Mouse (Mus musculus) thymus, adult 2 months (tissue): ENCODE data around the gene Apex1. TPM values are rescaled to one million over a fixed set of nuclear protein-coding genes. Genes with fewer than 3 reads are reported as not detected.

Source experiments
- DNase-seq: peaks from one replicate; pipeline ENCODE4 v3.0.0; 2021
- H3K27ac ChIP-seq: fragments of 200-500 bp; 2 replicates; pipeline ENCODE4 v1.5.1; 2012; ENCODE audit warnings: low read length, control low read depth; ENCODE audit not compliant: control insufficient read depth, insufficient read depth
- H3K27me3 ChIP-seq: fragments of 200-500 bp; 2 replicates; pipeline ENCODE4 v1.6.1; 2012; ENCODE audit warnings: mild to moderate bottlenecking, low read length, moderate library complexity, mixed read lengths; ENCODE audit not compliant: control insufficient read depth, insufficient read depth
- H3K36me3 ChIP-seq: fragments of 200-500 bp; 2 replicates; pipeline ENCODE4 v1.6.1; 2012; ENCODE audit warnings: mild to moderate bottlenecking, low read length, moderate library complexity; ENCODE audit not compliant: control insufficient read depth, insufficient read depth
- H3K4me1 ChIP-seq: fragments of 200-500 bp; replicated peaks from 2 replicates; pipeline ENCODE4 v1.6.1; 2012; ENCODE audit warnings: low read length; ENCODE audit not compliant: control insufficient read depth, insufficient read depth
- H3K4me3 ChIP-seq: fragments of 200-500 bp; 2 replicates; pipeline ENCODE4 v1.5.1; 2012; ENCODE audit warnings: mild to moderate bottlenecking, low read length, control low read depth, moderate library complexity; ENCODE audit not compliant: control insufficient read depth, insufficient read depth
- CTCF ChIP-seq: fragments of 200-500 bp; IDR thresholded peaks from 2 replicates; pipeline ENCODE4 v1.5.1; 2012; ENCODE audit warnings: mild to moderate bottlenecking, control low read depth, low read length, moderate library complexity, borderline replicate concordance; ENCODE audit not compliant: control insufficient read depth, poor library complexity, insufficient read depth; ENCODE audit errors: extremely low read depth
- POLR2A ChIP-seq: fragments of 200-500 bp; IDR thresholded peaks from 2 replicates; pipeline ENCODE4 v1.6.1; 2012; ENCODE audit warnings: mild to moderate bottlenecking, low read length, control low read depth, moderate library complexity; ENCODE audit not compliant: control insufficient read depth, poor library complexity, insufficient read depth; ENCODE audit errors: extremely low read depth
- WGBS: fragments of 180-500 bp; shearing (Covaris S2); methylation state at CpG from one replicate; pipeline ENCODE4 v1.1.7; 2018; 5-methylcytosine and 5-hydroxymethylcytosine counted together
- polyA plus RNA-seq: library from polyadenylated mRNA; depleted of rRNA; stranded (reverse); fragments of >200 nt; gene quantifications from 2 replicates; pipeline ENCODE4 v1.2.3, GENCODE M21; 2012; rRNA removed

The Apex1 gene
- 44.5 and 54.1 TPM in 2 replicates for polyA plus RNA-seq

DNA sequence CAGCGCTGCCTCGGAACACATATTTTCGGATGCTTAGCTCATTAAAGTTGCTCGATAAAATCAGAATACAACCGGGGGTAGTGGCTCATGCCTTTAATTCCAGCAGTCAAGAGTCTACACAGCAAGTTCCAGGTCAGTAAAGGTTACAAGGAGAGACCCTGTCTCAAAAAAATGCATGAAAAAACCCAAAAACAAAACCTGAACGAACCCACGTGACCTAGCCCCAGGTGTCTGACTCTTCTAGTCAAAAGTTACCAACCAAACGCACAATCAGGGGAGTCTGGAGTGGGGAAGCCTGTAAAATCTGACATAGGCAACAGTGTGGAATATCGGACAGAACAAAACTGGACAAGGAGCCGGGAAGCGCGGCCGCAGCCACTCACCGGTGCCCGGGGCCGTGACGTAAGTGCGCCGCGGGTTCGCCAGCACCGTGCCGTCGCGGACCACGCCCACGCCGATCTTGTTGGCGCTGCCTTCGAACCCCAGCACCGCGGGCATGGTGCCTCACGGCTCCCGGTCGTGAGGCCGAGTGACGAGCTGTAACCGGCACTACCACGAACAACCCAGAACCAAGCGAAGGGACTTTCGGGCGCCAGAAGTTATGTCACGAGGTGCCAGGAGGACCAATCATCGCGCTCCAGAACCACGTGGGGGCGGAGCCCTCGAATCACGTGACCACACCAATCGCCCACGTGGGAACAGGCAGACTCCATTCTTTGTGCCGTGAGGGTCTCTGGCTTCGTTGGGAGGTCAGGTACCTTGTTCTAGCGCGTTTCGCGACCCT is at the start of gene Apex1, which contains the start of gene Osgep:
Gene Apex1, plus strand, starts transcription at position 688 of the 784 bp plus-strand sequence.
Gene Osgep, minus strand, starts transcription at position 613 of the 784 bp plus-strand sequence.
- TF ChIP-seq POLR2A (peak; percentile 87), CTCF (peak; percentile 51; the same call in 1 of the 2 replicates)
- peaks cover 10% of the 10 kb centered on the region for H3K36me3 ChIP-seq
- H3K4me3 ChIP-seq: peak within 1 kb of the TSS; percentile 93
- DNase-seq: peak; percentile 95
- peak within 1 kb of the TSS; percentile 66 for H3K27ac ChIP-seq
- no peaks in the 10 kb centered on the region for H3K27me3 ChIP-seq
- under 1% methylated on average over 57 of the region's 57 CpGs for WGBS
- peaks cover 3% of the 10 kb centered on the region; the same call in 1 of the 2 replicates for H3K4me1 ChIP-seq

DNA sequence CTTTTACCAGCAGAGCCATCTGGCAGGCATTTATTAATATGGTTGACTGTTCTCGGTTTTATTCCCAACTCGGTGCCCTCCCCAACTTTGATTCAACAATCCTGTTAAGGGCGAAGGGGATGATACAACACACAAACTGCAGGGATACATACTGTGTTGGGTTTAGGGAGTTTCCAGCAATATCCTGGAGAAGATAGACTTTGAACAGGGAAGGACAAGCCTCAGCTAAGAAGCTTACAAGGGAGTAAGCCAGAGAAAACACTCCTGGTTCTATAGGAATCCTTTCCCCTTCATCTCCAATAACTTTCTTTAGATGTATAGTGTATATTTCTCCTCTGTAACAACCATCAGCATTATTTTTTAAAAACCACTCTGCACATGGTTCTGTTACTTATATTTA is 49.6 kb upstream of the Apex1 start:
- Histone ChIP-seq H3K27me3 (no peaks in the 10 kb centered on the region), H3K4me1 (peaks cover 3% of the 10 kb centered on the region), H3K27ac (no peak overlapping the region), H3K36me3 (no peaks in the 10 kb centered on the region), H3K4me3 (no peak overlapping the region)
- DNase-seq: no peak
- WGBS: 96% methylated on average over 3 of the region's 3 CpGs
- TF ChIP-seq POLR2A (no peak), CTCF (no peak)

DNA sequence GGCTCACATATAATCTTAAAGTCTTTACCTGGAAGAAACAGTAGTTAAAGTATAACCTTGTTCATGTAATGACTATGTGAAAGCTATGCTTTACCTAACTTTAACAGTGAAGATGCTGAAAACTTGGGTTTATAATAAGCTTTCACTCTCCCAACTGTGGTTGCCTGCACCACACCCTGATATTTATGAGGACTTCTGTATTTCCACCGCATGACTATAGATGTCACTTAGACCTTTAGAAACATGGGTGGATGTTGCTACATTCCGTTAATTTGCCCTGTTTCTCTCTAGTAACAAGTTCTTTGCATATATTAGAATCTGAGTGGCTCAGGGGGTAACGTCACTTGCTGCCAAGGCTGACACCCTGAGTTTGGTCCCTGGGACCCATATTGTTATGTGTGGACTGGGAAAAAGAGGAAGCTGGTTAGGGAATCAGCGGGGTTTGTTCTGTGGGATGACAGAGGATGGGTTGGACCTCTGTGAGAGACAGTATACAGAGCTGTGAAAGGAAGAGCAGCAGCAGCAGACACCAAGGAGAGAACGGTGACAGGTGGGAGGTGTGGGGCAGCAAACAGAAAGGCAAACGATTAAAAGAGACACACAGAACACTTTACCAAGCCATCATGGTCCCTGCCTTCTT is 49.1 kb upstream of the Apex1 start:
- no peak overlapping the region for H3K27ac ChIP-seq
- TF ChIP-seq CTCF (no peak), POLR2A (no peak)
- no peaks in the 10 kb centered on the region for H3K36me3 ChIP-seq
- no peaks in the 10 kb centered on the region for H3K27me3 ChIP-seq
- no peak overlapping the region for H3K4me3 ChIP-seq
- WGBS: 85% methylated on average over 6 of the region's 6 CpGs
- H3K4me1 ChIP-seq: peaks cover 2% of the 10 kb centered on the region
- DNase-seq: no peak

DNA sequence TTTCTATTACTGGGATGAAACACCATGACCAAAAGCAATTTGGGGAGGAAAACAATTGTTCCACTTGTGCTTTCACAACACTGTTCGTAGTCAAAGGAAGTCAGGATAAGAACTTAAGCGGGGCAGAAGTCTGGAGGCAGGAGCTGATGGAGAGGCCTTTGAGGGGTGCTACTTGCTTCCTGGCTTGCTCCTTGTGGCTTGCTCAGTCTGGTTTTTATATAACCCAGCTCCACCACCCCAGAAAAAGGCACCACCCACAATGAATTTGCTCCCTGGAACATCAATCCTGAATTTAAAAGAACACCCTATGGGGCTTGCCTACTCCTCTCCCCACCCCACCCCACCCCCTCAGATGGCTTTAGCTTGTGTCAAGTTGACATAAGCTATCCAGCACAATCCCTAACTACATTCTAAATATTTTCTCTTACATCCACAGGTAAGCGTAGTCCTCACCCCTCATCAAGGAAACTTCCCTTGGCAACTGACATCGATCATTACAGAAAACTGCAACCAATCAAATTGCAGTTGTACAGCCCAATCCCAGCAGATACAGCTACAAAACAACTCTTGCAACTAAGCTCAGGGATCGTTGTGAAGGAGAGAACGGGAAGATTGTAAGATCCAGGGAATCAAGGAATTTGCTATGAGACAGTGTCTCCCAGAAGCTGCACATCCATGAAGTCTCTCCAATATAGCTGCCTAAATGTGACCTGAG is 48.4 kb upstream of the Apex1 start:
- Histone ChIP-seq H3K36me3 (no peaks in the 10 kb centered on the region), H3K27ac (no peak overlapping the region), H3K4me3 (no peak overlapping the region), H3K4me1 (no peaks in the 10 kb centered on the region), H3K27me3 (no peaks in the 10 kb centered on the region)
- TF ChIP-seq CTCF (no peak), POLR2A (no peak)
- no peak for DNase-seq
- WGBS: 93% methylated on average over 6 of the region's 6 CpGs

DNA sequence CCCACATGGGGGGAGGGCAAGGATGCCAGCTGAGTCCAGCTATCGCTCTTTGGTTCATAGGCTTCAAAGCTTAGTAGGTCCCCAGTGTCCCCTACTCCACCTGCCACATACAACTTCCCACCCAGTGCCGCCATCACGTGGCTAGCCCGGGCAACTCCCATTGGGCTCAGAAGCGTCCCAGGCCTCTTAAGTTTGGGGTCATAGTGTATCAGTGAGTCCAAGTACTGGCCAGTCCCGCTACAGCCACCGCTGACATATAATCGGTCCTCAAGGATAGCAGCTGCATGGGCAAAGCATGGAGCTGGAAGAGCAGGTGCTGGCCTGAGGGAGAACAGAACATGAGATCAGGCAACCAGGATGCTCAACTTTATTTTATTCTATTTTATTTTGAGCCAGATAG is 33.1 kb upstream of the Apex1 start:
- Histone ChIP-seq H3K36me3 (no peaks in the 10 kb centered on the region), H3K4me3 (no peak overlapping the region), H3K27me3 (no peaks in the 10 kb centered on the region), H3K27ac (no peak overlapping the region), H3K4me1 (peaks cover 7% of the 10 kb centered on the region)
- TF ChIP-seq POLR2A (no peak), CTCF (no peak)
- WGBS: 94% methylated on average over 8 of the region's 8 CpGs
- DNase-seq: no peak

DNA sequence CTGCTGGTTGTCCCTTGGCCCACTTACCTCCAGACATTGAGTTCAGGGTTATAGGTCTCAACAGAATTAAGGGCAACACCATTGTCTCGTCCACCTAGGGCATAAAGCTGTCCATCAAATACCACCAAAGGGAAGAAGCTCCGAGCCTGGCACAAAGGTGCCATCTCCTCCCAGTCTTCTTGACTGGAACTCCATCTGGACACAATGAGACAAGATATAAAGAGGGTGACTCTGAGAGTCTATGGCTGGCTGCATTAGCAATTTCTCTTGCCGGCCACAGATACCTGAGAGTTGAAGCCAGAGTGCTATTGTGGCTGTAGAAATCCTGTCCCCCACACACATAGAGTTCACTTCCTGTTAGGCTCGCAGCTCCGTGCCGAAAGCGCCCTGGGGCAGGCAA is 32.7 kb upstream of the Apex1 start:
- Histone ChIP-seq H3K27ac (no peak overlapping the region), H3K4me3 (peak overlapping the region; percentile 17; the same call in 1 of the 2 replicates), H3K4me1 (peaks cover 7% of the 10 kb centered on the region), H3K36me3 (no peaks in the 10 kb centered on the region), H3K27me3 (no peaks in the 10 kb centered on the region)
- no peak for DNase-seq
- no peak for TF ChIP-seq POLR2A
- TF ChIP-seq CTCF: no peak
- 58% methylated on average over 7 of the region's 7 CpGs for WGBS
